In genomic region chr19:23435731-23436130, GRCm38 (mm10) we compare ENCODE assay signal across 28 mouse cellular contexts.
"Had no signal": no experiment of that assay in that cellular context is flagged by ENCODE, and none has a peak within 500 bp of the region (broad histone marks: within the 10 kb centered on the region; RNA-seq: fewer than 3 reads in every experiment).

No protein-coding gene starts in this region.

- H3K4me2 ChIP-seq: heart, embryonic 11.5 days; heart, embryonic 13.5 days; heart, embryonic 15.5 days; hindbrain, embryonic 13.5 days; hindbrain, embryonic 15.5 days; kidney, embryonic 15.5 days; limb, embryonic 13.5 days; limb, embryonic 15.5 days; liver, embryonic 12.5 days had no signal

- H3K4me3 ChIP-seq: gastrocnemius, adult 2 months; heart, adult 2 months; heart, embryonic 13.5 days; heart, embryonic 15.5 days; hindbrain, embryonic 13.5 days; hindbrain, embryonic 15.5 days; kidney, embryonic 15.5 days; layer of hippocampus, adult 2 months; limb, embryonic 13.5 days; limb, embryonic 15.5 days; liver, embryonic 12.5 days had no signal

- H3K9me3 ChIP-seq: heart, embryonic 13.5 days; heart, embryonic 15.5 days; hindbrain, embryonic 13.5 days; hindbrain, embryonic 15.5 days; kidney, embryonic 15.5 days; limb, embryonic 13.5 days; limb, embryonic 15.5 days; liver, embryonic 12.5 days had no signal

- H3K9ac ChIP-seq: heart, embryonic 13.5 days; heart, embryonic 15.5 days; hindbrain, embryonic 13.5 days; hindbrain, embryonic 15.5 days; kidney, embryonic 15.5 days; limb, embryonic 13.5 days; limb, embryonic 15.5 days; liver, embryonic 12.5 days; liver, embryonic 14.5 days had no signal

- H3K27ac ChIP-seq: gastrocnemius, adult 2 months; heart, adult 2 months; heart, embryonic 13.5 days; heart, embryonic 15.5 days; hindbrain, embryonic 13.5 days; hindbrain, embryonic 15.5 days; hindbrain, postnatal 0 days; kidney, embryonic 15.5 days; kidney, postnatal 0 days; layer of hippocampus, adult 2 months; limb, embryonic 13.5 days; limb, embryonic 15.5 days; liver, embryonic 12.5 days; liver, embryonic 14.5 days had no signal

- ATAC-seq: hindbrain, postnatal 0 days; intestine, embryonic 16.5 days; liver, embryonic 12.5 days had no signal

- H3K36me3 ChIP-seq: heart, embryonic 13.5 days; heart, embryonic 15.5 days; hindbrain, embryonic 13.5 days; hindbrain, embryonic 15.5 days; kidney, embryonic 15.5 days; limb, embryonic 13.5 days; limb, embryonic 15.5 days; liver, embryonic 12.5 days had no signal

- DNase-seq: gastrocnemius, adult 2 months; gastrocnemius, postnatal 14 days; gastrocnemius, postnatal 36 days; heart, adult 11 months; heart, adult 2 months; heart, postnatal 14 days; heart, postnatal 36 days; kidney, adult 11 months; kidney, adult 2 months; kidney, adult 9 months; kidney, postnatal 14 days; kidney, postnatal 36 days; layer of hippocampus, postnatal 36 days; left cerebral cortex, postnatal 4 days had no signal

- H3K4me1 ChIP-seq: heart, embryonic 13.5 days; heart, embryonic 15.5 days; hindbrain, embryonic 13.5 days; hindbrain, embryonic 15.5 days; kidney, embryonic 15.5 days; limb, embryonic 13.5 days; limb, embryonic 15.5 days; liver, embryonic 12.5 days had no signal

- H3K27me3 ChIP-seq: heart, embryonic 13.5 days; heart, embryonic 15.5 days; hindbrain, embryonic 13.5 days; hindbrain, embryonic 15.5 days; kidney, embryonic 15.5 days; limb, embryonic 13.5 days; limb, embryonic 15.5 days; liver, embryonic 12.5 days had no signal
